In the genomic region with DNA sequence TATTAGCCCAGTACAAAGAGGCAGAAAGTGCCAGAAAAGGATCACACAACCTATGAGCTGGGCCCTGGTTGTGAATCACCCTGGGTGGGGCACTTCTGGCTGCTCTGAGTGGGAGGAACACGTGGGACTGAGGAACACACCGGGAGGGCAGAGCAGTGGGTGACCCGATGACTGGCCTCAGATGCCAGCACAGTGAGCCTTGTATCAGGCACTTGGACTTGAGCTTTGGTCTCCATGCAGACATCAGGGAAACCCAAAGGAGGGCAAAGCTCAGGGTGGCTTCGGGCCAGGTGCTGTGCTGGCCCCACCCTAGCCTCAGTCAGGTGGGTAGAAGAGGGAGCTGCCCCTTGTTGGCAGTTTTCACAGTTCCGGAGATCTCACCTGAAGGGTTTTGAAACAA, we compare ENCODE assay signal across 21 mouse cellular contexts. TPM values are rescaled to one million over a fixed set of nuclear protein-coding genes. Genes with fewer than 3 reads are reported as not detected.
A peak's percentile ranks its signal among the peaks of the same experiment; 100 is the strongest.
DNase-seq lines count a peak whose midpoint lies in the region; ATAC-seq and TF ChIP-seq lines count a peak whose summit lies in the region.
"Had no signal": no experiment of that assay in that cellular context is flagged by ENCODE, and none has a peak within 500 bp of the region (broad histone marks: within the 10 kb centered on the region; RNA-seq: fewer than 3 reads in every experiment).

No protein-coding gene starts in this region.

- no peak overlapping the region for H3K27ac ChIP-seq in kidney, adult 2 months (ENCODE audit: insufficient read depth, low read depth, low read length)
- no peak overlapping the region for H3K27ac ChIP-seq in kidney, embryonic 15.5 days
- no peak overlapping the region for H3K27ac ChIP-seq in liver, embryonic 12.5 days
- no peak overlapping the region for H3K27ac ChIP-seq in forebrain, embryonic 12.5 days
- H3K27ac ChIP-seq: embryonic facial prominence, embryonic 13.5 days; forebrain, embryonic 13.5 days; heart, embryonic 10.5 days; hindbrain, embryonic 13.5 days; kidney, postnatal 0 days; limb, embryonic 15.5 days; neural tube, embryonic 12.5 days had no signal

- H3ac ChIP-seq in myocyte (ENCODE audit: control insufficient read depth, insufficient read length) = no peak overlapping the region

- no peak for TF ChIP-seq CTCF in kidney, adult 2 months (conservative IDR thresholded peaks at IDR 0.05; ENCODE audit: insufficient read depth, insufficient read length, low read depth, low read length)

- no peak for TF ChIP-seq POLR2A in kidney, adult 2 months (IDR thresholded peaks at IDR 0.05; ENCODE audit: low read depth, low read length)
- no peak for TF ChIP-seq POLR2A in myocyte (IDR thresholded peaks at IDR 0.05; ENCODE audit: insufficient read length, low read depth)

- no peaks in the 10 kb centered on the region for H3K4me1 ChIP-seq in kidney, adult 2 months (ENCODE audit: control insufficient read depth, insufficient read depth, low read length)
- no peaks in the 10 kb centered on the region for H3K4me1 ChIP-seq in kidney, embryonic 15.5 days
- no peaks in the 10 kb centered on the region for H3K4me1 ChIP-seq in liver, embryonic 12.5 days
- peaks cover 12% of the 10 kb centered on the region; the same call in 1 of the 2 replicates for H3K4me1 ChIP-seq in forebrain, embryonic 12.5 days
- H3K4me1 ChIP-seq: embryonic facial prominence, embryonic 13.5 days; hindbrain, embryonic 13.5 days; limb, embryonic 15.5 days; neural tube, embryonic 12.5 days had no signal

- H3K9me3 ChIP-seq in kidney, embryonic 15.5 days (replicated peaks) = no peaks in the 10 kb centered on the region
- no peaks in the 10 kb centered on the region for H3K9me3 ChIP-seq in liver, embryonic 12.5 days (replicated peaks)
- no peaks in the 10 kb centered on the region for H3K9me3 ChIP-seq in forebrain, embryonic 12.5 days
- H3K9me3 ChIP-seq: embryonic facial prominence, embryonic 13.5 days; forebrain, embryonic 13.5 days; heart, embryonic 10.5 days; hindbrain, embryonic 13.5 days; limb, embryonic 15.5 days; neural tube, embryonic 12.5 days had no signal

- no peaks in the 10 kb centered on the region for H3K79me2 ChIP-seq in myocyte (ENCODE audit: control insufficient read depth, insufficient read depth)

- no peak overlapping the region for H3K4me2 ChIP-seq in kidney, embryonic 15.5 days
- H3K4me2 ChIP-seq in myocyte (ENCODE audit: low read depth) = no peak overlapping the region
- no peak overlapping the region for H3K4me2 ChIP-seq in liver, embryonic 12.5 days
- no peak overlapping the region for H3K4me2 ChIP-seq in forebrain, embryonic 12.5 days
- H3K4me2 ChIP-seq: embryonic facial prominence, embryonic 13.5 days; forebrain, embryonic 13.5 days; hindbrain, embryonic 13.5 days; limb, embryonic 15.5 days; lung, embryonic 14.5 days; neural tube, embryonic 12.5 days had no signal

- H3K27me3 ChIP-seq in kidney, adult 2 months (replicated peaks; ENCODE audit: control insufficient read depth, insufficient read depth, low read length) = no peaks in the 10 kb centered on the region
- H3K27me3 ChIP-seq in kidney, embryonic 15.5 days = no peaks in the 10 kb centered on the region
- H3K27me3 ChIP-seq in myocyte (ENCODE audit: control insufficient read depth, insufficient read depth, insufficient read length) = peaks cover 25% of the 10 kb centered on the region
- no peaks in the 10 kb centered on the region for H3K27me3 ChIP-seq in liver, embryonic 12.5 days (replicated peaks)
- peaks cover 61% of the 10 kb centered on the region for H3K27me3 ChIP-seq in forebrain, embryonic 12.5 days
- H3K27me3 ChIP-seq: embryonic facial prominence, embryonic 13.5 days; limb, embryonic 15.5 days had no signal

- no peak for ATAC-seq in kidney, embryonic 15.5 days (replicated peaks; ENCODE audit: low FRiP score)
- no peak for ATAC-seq in liver, embryonic 12.5 days
- no peak for ATAC-seq in forebrain, embryonic 12.5 days (ENCODE audit: low FRiP score)
- ATAC-seq: forebrain, embryonic 13.5 days had no signal

- no peaks in the 10 kb centered on the region for H3K36me3 ChIP-seq in kidney, adult 2 months (ENCODE audit: control insufficient read depth, insufficient read depth, low read length)
- H3K36me3 ChIP-seq in kidney, embryonic 15.5 days = no peaks in the 10 kb centered on the region
- no peaks in the 10 kb centered on the region for H3K36me3 ChIP-seq in myocyte (ENCODE audit: control insufficient read depth, insufficient read depth)
- H3K36me3 ChIP-seq in liver, embryonic 12.5 days = no peaks in the 10 kb centered on the region
- no peaks in the 10 kb centered on the region for H3K36me3 ChIP-seq in forebrain, embryonic 12.5 days (replicated peaks)
- H3K36me3 ChIP-seq: embryonic facial prominence, embryonic 13.5 days; heart, embryonic 10.5 days; hindbrain, embryonic 13.5 days; limb, embryonic 15.5 days; neural tube, embryonic 12.5 days had no signal

- H3K4me3 ChIP-seq in kidney, adult 2 months (ENCODE audit: insufficient read depth, low read depth, low read length) = no peak overlapping the region
- no peak overlapping the region for H3K4me3 ChIP-seq in kidney, embryonic 15.5 days (replicated peaks)
- H3K4me3 ChIP-seq in myocyte = no peak overlapping the region
- H3K4me3 ChIP-seq in liver, embryonic 12.5 days = no peak overlapping the region
- H3K4me3 ChIP-seq in forebrain, embryonic 12.5 days (replicated peaks) = no peak overlapping the region
- H3K4me3 ChIP-seq: embryonic facial prominence, embryonic 13.5 days; forebrain, embryonic 13.5 days; heart, embryonic 10.5 days; hindbrain, embryonic 13.5 days; limb, embryonic 15.5 days; neural tube, embryonic 12.5 days had no signal

- no peak overlapping the region for H3K9ac ChIP-seq in kidney, embryonic 15.5 days
- no peak overlapping the region for H3K9ac ChIP-seq in liver, embryonic 12.5 days
- no peak overlapping the region for H3K9ac ChIP-seq in forebrain, embryonic 12.5 days
- H3K9ac ChIP-seq: embryonic facial prominence, embryonic 13.5 days; forebrain, embryonic 13.5 days; hindbrain, embryonic 13.5 days; limb, embryonic 15.5 days; lung, embryonic 14.5 days; neural tube, embryonic 12.5 days had no signal

- WGBS in kidney, adult 2 months = 40% methylated on average over 5 of the region's 5 CpGs
- 78% methylated on average over 5 of the region's 5 CpGs for WGBS in kidney, embryonic 15.5 days
- 74% methylated on average over 5 of the region's 5 CpGs for WGBS in liver, embryonic 12.5 days (ENCODE audit: insufficient replicate concordance)
- WGBS in forebrain, embryonic 12.5 days = 84% methylated on average over 5 of the region's 5 CpGs

- DNase-seq in kidney, adult 2 months = peak; percentile 26
- DNase-seq in fat pad, adult 2 months (ENCODE audit: extremely low read depth, low read depth, low spot score) = peak; percentile 25
- peak; percentile 37 to 56 for DNase-seq in lung, adult 18-20 months
- DNase-seq in retina, postnatal 1 day = no peak
- DNase-seq: cerebellum, adult 8-10 months; gastrocnemius, postnatal 25 days; heart, postnatal 10 days; layer of hippocampus, adult 9-11 months; lung, embryonic 14.5 days; right cerebral cortex, postnatal 14 days had no signal

TF ChIP-seq in myocyte, 11 proteins besides CTCF, POLR2A, EP300 and RAD21:
- TF ChIP-seq CEBPB (IDR thresholded peaks at IDR 0.05; ENCODE audit: insufficient read depth, poor library complexity, severe bottlenecking) (no peak), USF1 (IDR thresholded peaks at IDR 0.05; ENCODE audit: low read depth) (peak; percentile 27), MYOD1 (IDR thresholded peaks at IDR 0.05; ENCODE audit: control insufficient read depth in 1 of 3, insufficient read length in 2 of 3, low read depth in 2 of 3) (peak in 1 of 3 experiments; percentile 18), MYOG (IDR thresholded peaks at IDR 0.05; ENCODE audit: control insufficient read depth in 1 of 3, insufficient read depth in 1 of 3, insufficient read length in 2 of 3, low read depth in 2 of 3) (no peak), REST (IDR thresholded peaks at IDR 0.05; ENCODE audit: insufficient read depth, insufficient read length) (no peak)

RNA-seq across cellular contexts. Expression of a gene that starts 30.9 kb away (rescaled TPM):
- 23.6 and 34.7 TPM in 2 replicates for polyA plus RNA-seq in kidney, adult 2 months (2012; rRNA removed)
- polyA plus RNA-seq in kidney, embryonic 15.5 days (2015; fragmentation: Nextera tagmentation; extraction: Ambion mirVana) = 86.4 and 98.7 TPM in 2 replicates
- 20.4 TPM for polyA plus RNA-seq in myocyte (2012; fragmentation: generic; extraction: Trizol)
- 41.8 and 45.9 TPM in 2 replicates for polyA plus RNA-seq in liver, embryonic 12.5 days (2016; fragmentation: Nextera tagmentation; extraction: Ambion mirVana)
- polyA plus RNA-seq in forebrain, embryonic 12.5 days (2016; fragmentation: Nextera tagmentation; extraction: Ambion mirVana) = 97.6 and 104 TPM in 2 replicates
